Mouse (Mus musculus): ENCODE measurements around the gene Fstl1. TPM values are rescaled to one million over a fixed set of nuclear protein-coding genes. Genes with fewer than 3 reads are reported as not detected.
A peak's percentile ranks its signal among the peaks of the same experiment; 100 is the strongest.

Gene Fstl1
- total RNA-seq (2021) (10 to 100 TPM; 39.3 to 56.7 TPM), polyA plus RNA-seq (2012; rRNA removed) (8.0 and 8.6 TPM in 2 replicates)
- long read RNA-seq, transcript Fstl1-201 (11 exons, 3,789 nt): major isoform, 39 of 50 reads
- long read RNA-seq, partial matches to known transcripts: 9 of 50 reads
- long read RNA-seq, other reads (novel, unspliced or antisense): 2 of 50 reads

- DNase-seq: peak; percentile 54
Measured at GRCm38 (mm10) chr16:37776860-37777651, at the start of gene Fstl1. Fstl1 (plus strand) TSS chr16:37776873.

DNA sequence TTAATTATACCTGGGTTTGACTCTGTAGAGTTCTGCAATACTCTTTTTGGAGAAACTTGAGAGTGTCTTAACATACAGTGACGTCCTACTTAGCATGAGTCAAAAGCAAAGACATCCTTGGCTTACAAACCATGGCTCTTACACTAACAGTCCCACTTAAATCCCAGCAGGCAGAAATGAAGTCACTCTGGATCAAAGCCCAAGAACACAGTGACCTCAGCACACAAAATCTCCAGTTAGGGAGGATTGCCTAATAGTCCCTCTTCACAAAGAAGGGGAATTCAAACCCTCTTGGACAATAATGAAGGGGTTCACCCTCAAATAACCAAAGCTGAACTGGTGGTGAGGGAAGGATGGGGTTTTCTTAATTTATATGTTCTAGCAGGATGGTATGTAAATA is 48.0 kb upstream of the Fstl1 start:
- DNase-seq: peak; percentile 80

GRCm38 (mm10) chr16:37729381-37730150 is 47.1 kb upstream of the Fstl1 start:
- peak; percentile 29 for DNase-seq

DNA sequence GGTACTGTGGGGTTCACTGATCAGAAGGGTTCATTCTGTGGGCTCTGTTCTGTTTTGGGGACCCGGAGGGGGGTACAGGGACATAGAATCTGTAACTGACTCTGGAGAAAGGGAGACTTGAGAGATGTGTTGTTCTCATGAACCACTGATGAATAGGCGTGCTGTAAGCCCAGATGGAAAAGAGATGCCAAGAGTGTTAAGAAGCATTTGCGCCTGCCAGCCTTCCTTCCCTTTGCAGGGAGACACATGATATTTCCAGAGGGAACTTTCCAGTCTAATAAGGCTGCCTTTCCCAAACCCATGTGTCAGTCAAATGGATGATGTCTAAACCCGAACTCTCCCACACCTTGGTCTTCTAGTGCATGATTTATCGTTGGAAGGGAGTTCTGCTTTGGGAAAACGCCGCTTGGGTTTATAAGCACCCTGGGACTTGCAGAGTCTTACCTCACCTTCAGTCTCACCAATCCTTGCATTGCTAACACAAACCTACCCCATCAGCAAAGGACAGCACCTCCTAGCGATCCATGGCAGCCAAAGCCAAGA is 46.3 kb upstream of the Fstl1 start:
- DNase-seq: no peak

- DNase-seq: no peak
Measured at GRCm38 (mm10) chr16:37731431-37731830, 45.2 kb upstream of the Fstl1 start.

DNA sequence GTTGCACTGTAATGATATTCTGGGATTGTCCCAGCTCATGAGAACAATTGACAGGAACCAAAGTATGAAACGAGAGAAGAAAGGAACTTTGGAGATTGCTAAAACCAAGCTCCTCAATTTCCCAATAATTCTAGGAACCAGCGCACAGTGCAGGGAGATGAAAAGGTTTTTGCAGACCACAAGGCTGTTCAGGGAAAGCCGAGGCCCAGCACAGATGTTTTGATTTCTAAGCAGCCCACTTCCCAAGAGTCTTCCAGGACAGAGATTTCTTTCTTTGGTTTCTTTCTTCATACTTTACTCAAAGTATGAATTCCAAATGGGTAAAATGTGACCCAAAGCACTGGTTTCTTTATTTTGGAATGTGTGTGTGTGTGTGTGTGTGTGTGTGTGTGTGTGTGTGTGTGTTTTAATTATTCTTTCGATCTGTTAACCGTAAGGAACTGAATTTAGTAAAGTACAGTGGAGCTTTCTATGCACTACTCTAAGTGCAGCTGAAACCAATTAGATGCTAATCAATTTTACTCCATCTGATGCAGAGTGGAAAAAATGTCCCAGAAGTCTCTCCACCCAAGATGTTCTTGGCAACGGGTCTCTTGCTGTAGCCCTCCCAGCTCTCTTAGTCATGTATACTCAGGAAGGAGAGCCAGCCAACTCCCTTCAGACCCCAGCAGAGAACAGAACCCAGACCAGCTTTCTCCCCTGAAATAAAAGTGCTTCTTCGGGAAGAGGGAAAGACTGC is 44.5 kb upstream of the Fstl1 start:
- no peak for DNase-seq

DNA sequence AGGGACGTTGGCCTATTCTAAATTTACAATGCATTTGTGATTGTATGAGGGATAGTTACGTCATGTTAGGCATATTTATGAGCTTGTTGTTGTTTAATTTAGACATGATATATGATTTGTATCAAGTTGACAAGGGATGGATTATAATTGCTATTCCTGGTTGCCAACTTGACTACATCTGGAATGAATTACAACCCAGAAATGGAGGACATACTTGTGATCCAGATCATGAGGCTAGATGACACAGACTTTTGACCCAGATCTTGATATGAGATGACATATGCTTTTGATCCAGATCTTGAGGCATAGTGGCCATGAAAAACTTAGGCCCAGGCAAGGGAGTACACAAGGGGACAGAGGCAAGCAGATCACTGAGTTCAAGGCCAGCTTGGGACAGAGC is 36.6 kb upstream of the Fstl1 start:
- DNase-seq: peak; percentile 49

DNA sequence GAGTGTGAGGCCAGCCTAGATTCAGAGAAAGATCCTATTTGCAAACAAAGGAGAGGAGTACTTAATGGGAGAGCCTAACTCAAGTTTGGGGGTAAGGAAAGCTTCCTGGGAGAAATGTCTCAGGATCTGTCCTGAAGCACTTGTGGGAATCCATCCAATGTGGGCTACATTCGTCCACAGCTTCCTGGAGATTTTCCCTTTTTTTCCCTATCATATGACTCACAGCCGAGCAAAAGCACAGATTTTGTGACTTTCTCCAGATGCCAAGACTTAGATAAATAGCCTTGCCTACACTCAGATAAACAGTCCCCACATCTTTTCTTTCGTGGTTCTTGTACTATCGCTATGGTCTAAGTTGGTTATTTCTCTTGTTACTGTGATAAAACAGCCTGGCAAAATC is 34.4 kb upstream of the Fstl1 start:
- DNase-seq: no peak

DNA sequence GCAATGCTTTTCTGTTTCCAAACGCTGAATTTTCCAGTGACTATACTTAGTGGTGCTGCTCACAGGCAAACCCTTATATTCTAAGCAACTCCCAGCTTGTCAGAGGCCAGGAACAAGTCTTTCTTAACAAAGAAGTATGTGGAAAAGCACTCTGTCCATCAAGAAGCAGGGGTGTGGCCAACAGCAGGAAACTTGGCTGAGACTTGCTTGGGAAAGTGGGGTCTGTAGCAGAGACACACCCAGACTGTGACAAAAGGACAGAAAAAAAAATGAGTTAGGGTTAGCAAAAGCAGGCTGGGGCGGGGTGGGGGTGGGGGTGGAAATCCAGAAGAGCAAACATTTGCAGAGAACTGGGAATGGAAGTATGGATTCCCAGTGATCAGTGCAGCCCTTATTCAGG is 23.8 kb upstream of the Fstl1 start:
- no peak for DNase-seq

DNA sequence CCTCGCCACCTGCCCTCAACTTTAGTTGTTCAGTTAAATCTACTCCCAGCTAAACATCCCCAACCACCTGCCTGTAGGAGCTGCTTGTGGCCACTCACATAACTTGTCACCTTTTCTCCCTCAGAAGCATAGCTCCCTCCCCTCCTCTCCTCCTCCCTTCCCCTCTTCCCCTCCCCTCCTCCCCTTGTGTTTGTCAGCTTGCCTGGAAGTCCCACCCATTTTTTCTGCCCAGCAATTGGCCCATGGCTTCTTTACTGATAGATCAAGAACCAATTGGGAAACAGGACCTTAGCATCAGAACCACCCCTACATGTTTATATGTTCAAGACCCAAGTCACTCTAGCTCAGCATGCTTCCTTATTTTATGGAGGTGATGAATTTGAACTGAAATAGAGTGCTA is 22.9 kb upstream of the Fstl1 start:
- no peak for DNase-seq

GRCm38 (mm10) chr16:37754483-37754882 is 22.2 kb upstream of the Fstl1 start:
- peak; percentile 35 for DNase-seq

GRCm38 (mm10) chr16:37757223-37757622 is 19.4 kb upstream of the Fstl1 start:
- DNase-seq: no peak

GRCm38 (mm10) chr16:37763797-37764196 is 12.9 kb upstream of the Fstl1 start:
- DNase-seq: no peak

- DNase-seq: no peak
Measured at GRCm38 (mm10) chr16:37776166-37776859, 360 bp upstream of the Fstl1 start.

GRCm38 (mm10) chr16:37777796-37778475 is 1.3 kb downstream of the Fstl1 start:
- no peak for DNase-seq

- no peak for DNase-seq
Measured at GRCm38 (mm10) chr16:37778529-37778928, 1.9 kb downstream of the Fstl1 start.

GRCm38 (mm10) chr16:37779651-37780280 is 3.1 kb downstream of the Fstl1 start:
- DNase-seq: no peak

GRCm38 (mm10) chr16:37780386-37780785 is 3.7 kb downstream of the Fstl1 start:
- no peak for DNase-seq

- DNase-seq: no peak
Measured at GRCm38 (mm10) chr16:37780911-37781310, 4.2 kb downstream of the Fstl1 start.

DNA sequence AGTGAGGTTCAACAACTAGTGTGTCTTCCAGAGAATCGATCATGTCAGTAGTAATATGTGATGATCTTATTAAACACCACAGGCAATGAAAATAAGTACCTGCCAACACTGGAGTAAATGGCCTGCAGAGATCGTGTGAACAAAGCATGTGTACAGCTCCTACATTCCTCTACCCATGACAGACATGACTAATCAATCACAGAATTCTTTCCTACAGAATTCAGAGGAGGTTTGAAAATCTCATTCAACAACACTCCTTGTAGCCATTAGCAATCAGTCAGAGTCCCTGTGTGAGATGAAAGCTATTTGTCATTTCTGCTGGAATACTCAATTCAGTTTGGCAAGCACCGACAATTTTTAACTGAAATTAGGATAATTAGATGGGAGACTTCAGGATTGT is 7.9 kb downstream of the Fstl1 start:
- DNase-seq: no peak
